Mouse (Mus musculus): ENCODE measurements around the gene Spred3.

DNA sequence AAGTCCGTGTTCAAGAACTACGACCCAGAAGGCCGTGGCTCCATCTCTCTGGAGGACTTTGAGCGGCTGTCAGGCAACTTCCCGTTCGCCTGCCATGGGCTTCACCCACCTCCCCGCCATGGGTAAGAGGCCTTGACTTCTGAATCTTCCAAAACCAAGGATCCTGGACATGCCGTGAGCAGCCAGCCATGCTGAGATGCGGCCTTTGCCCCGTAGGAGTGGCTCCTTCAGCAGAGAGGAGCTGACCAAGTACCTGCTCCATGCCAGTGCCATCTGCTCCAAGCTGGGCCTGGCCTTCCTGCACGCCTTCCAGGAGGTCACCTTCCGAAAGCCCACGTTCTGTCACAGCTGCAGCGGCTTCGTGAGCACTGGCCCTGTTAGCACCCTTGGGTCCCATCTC is 21.4 kb downstream of the Spred3 start:
- TF ChIP-seq GATA1 (IDR thresholded peaks at IDR 0.05; ENCODE audit: borderline replicate concordance, low read length), result no peak
- TF ChIP-seq FLI1 (IDR thresholded peaks at IDR 0.05; ENCODE audit: low read length), result no peak

Data from megakaryocyte, embryonic 14.5 days (primary cell).